Mouse (Mus musculus) MN1 (cell line): ENCODE data around the gene Crim1.

ENCODE experiments used
- DNase-seq: peaks from one replicate; pipeline ENCODE4 v3.0.0-alpha.2; 2016; ENCODE audit warnings: low spot score

Crim1 gene

GRCm38 (mm10) chr17:78419216-78419615 lies 219.2 kb downstream of the Crim1 start:
- DNase-seq = no peak

DNA sequence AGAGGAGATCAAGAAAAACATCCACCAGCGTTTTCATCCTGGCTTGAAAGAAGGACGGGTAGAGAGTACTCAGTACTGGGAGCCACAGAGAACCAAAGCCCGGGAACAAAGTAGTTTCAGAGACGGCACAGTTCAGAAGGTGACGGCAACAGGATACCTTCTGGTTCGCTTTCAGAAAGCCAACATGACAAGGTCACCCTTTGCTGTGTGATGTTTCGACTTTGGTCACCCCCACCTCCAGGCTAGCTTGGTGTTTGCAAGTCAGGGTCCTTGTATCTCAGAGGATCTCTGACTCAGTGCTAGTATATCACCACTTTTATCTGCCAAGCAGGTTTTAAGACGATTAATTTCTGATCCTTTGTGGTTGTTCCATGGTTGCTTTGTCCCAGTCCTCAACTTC lies 225.0 kb downstream of the Crim1 start:
- no peak for DNase-seq
